Mouse (Mus musculus) 3134 (cell line): ENCODE measurements around the gene Cptp.

ENCODE experiments used
- DNase-seq: peaks from one replicate; pipeline ENCODE4 v3.0.0-alpha.2; 2011; ENCODE audit warnings: low spot score; ENCODE audit not compliant: insufficient read length; ENCODE audit errors: extremely low read depth

Gene Cptp

GRCm38 (mm10) chr4:155843231-155843630, 26.0 kb downstream of the Cptp start:
- DNase-seq = no peak

- no peak for DNase-seq
Measured at GRCm38 (mm10) chr4:155841651-155842270, 27.5 kb downstream of the Cptp start.

- DNase-seq = no peak
Measured at GRCm38 (mm10) chr4:155841003-155841454, 28.2 kb downstream of the Cptp start.

- DNase-seq = no peak
Measured at GRCm38 (mm10) chr4:155840076-155841002, 28.9 kb downstream of the Cptp start.

- peak; percentile 93 for DNase-seq
Measured at GRCm38 (mm10) chr4:155839483-155839910, 29.7 kb downstream of the Cptp start, which contains the start of gene Mxra8. Mxra8 (plus strand) TSS chr4:155839680.

GRCm38 (mm10) chr4:155838187-155839153, 30.8 kb downstream of the Cptp start:
- DNase-seq = peak; percentile 64

- DNase-seq = peak; percentile 71
Measured at GRCm38 (mm10) chr4:155837404-155838010, 31.7 kb downstream of the Cptp start.

GRCm38 (mm10) chr4:155833836-155834235, 35.4 kb downstream of the Cptp start:
- peak; percentile 57 for DNase-seq

GRCm38 (mm10) chr4:155833234-155833633, 36.0 kb downstream of the Cptp start:
- no peak for DNase-seq

GRCm38 (mm10) chr4:155832321-155832720, 36.9 kb downstream of the Cptp start:
- no peak for DNase-seq

- DNase-seq = no peak
Measured at GRCm38 (mm10) chr4:155831831-155832230, 37.4 kb downstream of the Cptp start.

GRCm38 (mm10) chr4:155831205-155831766, 38.0 kb downstream of the Cptp start, which contains the start of gene Aurkaip1:
Aurkaip1 (plus strand) TSS chr4:155831272.
- peak; percentile 90 for DNase-seq

- DNase-seq = no peak
Measured at GRCm38 (mm10) chr4:155830596-155830995, 38.6 kb downstream of the Cptp start.

GRCm38 (mm10) chr4:155829866-155830265, 39.4 kb downstream of the Cptp start:
- DNase-seq = no peak

GRCm38 (mm10) chr4:155823443-155823842, 45.8 kb downstream of the Cptp start:
- DNase-seq = no peak

- no peak for DNase-seq
Measured at GRCm38 (mm10) chr4:155821025-155821424, 48.2 kb downstream of the Cptp start.

GRCm38 (mm10) chr4:155817533-155817932, 51.7 kb downstream of the Cptp start:
- DNase-seq = no peak
